Mouse (Mus musculus) limb, embryonic 11.5 days (tissue): ENCODE data around the gene Fuk. TPM values are rescaled to one million over a fixed set of nuclear protein-coding genes. Genes with fewer than 3 reads are reported as not detected.

Experiments used
- ATAC-seq: fragments of 200-750 bp; cut with Nextera tagmentation; 2 replicates; pipeline ENCODE4 v1.8.0; 2017; ENCODE audit warnings: low read depth; ENCODE audit not compliant: insufficient number of reproducible peaks, low FRiP score, low TSS enrichment
- DNase-seq: peaks from one replicate; pipeline ENCODE4 v3.0.0-alpha.2; 2015; ENCODE audit warnings: low spot score
- H3K27ac ChIP-seq: fragments of 300-500 bp; sonication (generic); replicated peaks from 2 replicates; pipeline ENCODE4 v1.5.1; 2014; ENCODE audit warnings: low read depth, mild to moderate bottlenecking, low read length
- H3K27me3 ChIP-seq: fragments of 300-500 bp; sonication (generic); 2 replicates; pipeline ENCODE4 v1.6.1; 2014; ENCODE audit warnings: mild to moderate bottlenecking, low read length, mixed read lengths; ENCODE audit not compliant: control insufficient read depth, insufficient read depth
- H3K36me3 ChIP-seq: fragments of 300-500 bp; sonication (generic); 2 replicates; pipeline ENCODE4 v1.6.1; 2014; ENCODE audit warnings: mild to moderate bottlenecking, low read length, moderate library complexity, mixed read lengths; ENCODE audit not compliant: control insufficient read depth, insufficient read depth
- H3K4me1 ChIP-seq: fragments of 300-500 bp; sonication (generic); 2 replicates; pipeline ENCODE4 v1.6.1; 2014; ENCODE audit warnings: low read length, mixed read lengths; ENCODE audit not compliant: control insufficient read depth, insufficient read depth
- H3K4me2 ChIP-seq: fragments of 300-500 bp; sonication (generic); 2 replicates; pipeline ENCODE4 v1.6.1; 2014; ENCODE audit warnings: low read depth, mild to moderate bottlenecking, moderate library complexity; ENCODE audit not compliant: severe bottlenecking
- H3K4me3 ChIP-seq: fragments of 300-500 bp; sonication (generic); 2 replicates; pipeline ENCODE4 v1.5.1; 2014; ENCODE audit warnings: low read depth, low read length
- H3K9ac ChIP-seq: fragments of 300-500 bp; sonication (generic); 2 replicates; pipeline ENCODE4 v1.6.1; 2014; ENCODE audit warnings: mild to moderate bottlenecking, low read length
- H3K9me3 ChIP-seq: fragments of 300-500 bp; sonication (generic); 2 replicates; pipeline ENCODE4 v1.6.1; 2016; ENCODE audit warnings: low read length; ENCODE audit not compliant: control insufficient read depth
- WGBS: fragments of 180-500 bp; shearing (Covaris S2); extraction: QIAGEN DNeasy Blood & Tissue Kit; methylation state at CpG from one replicate; pipeline ENCODE4 v1.1.7; 2014; 5-methylcytosine and 5-hydroxymethylcytosine counted together
- polyA plus RNA-seq: library from polyadenylated mRNA; unstranded; fragments of >200 nt; fragmentation: Nextera tagmentation; extraction: Ambion mirVana; gene quantifications from 2 replicates; pipeline ENCODE4 v1.2.1, GENCODE M21; 2014

Fuk gene
- polyA plus RNA-seq, 1 experiment from 2014 or later, result 10.7 TPM

- DNase-seq (no peak), ATAC-seq (no peak)
- Histone ChIP-seq H3K9ac (no peak overlapping the region), H3K27ac (no peak overlapping the region), H3K27me3 (no peaks in the 10 kb centered on the region), H3K36me3 (peaks cover 24% of the 10 kb centered on the region), H3K4me1 (peaks cover 6% of the 10 kb centered on the region), H3K9me3 (no peaks in the 10 kb centered on the region), H3K4me3 (no peak overlapping the region), H3K4me2 (no peak overlapping the region)
- 93% methylated on average over 10 of the region's 10 CpGs for WGBS
Measured at GRCm38 (mm10) chr8:110851186-110851585, 51.1 kb downstream of the Fuk start.

GRCm38 (mm10) chr8:110847645-110848495 is 54.4 kb downstream of the Fuk start:
- DNase-seq (no peak), ATAC-seq (no peak)
- peak overlapping the region; percentile 96 for H3K4me3 ChIP-seq
- H3K27ac ChIP-seq, result no peak overlapping the region
- peaks cover 20% of the 10 kb centered on the region for H3K36me3 ChIP-seq
- H3K4me1 ChIP-seq, result peaks cover 6% of the 10 kb centered on the region
- H3K9me3 ChIP-seq, result no peaks in the 10 kb centered on the region
- H3K27me3 ChIP-seq, result no peaks in the 10 kb centered on the region
- peak overlapping the region; percentile 51 for H3K4me2 ChIP-seq
- 64% methylated on average over 14 of the region's 14 CpGs for WGBS
- H3K9ac ChIP-seq, result peak overlapping the region; percentile 13; the same call in 1 of the 2 replicates

GRCm38 (mm10) chr8:110847171-110847549 is 55.1 kb downstream of the Fuk start:
- ATAC-seq, result no peak
- DNase-seq, result no peak
- H3K9me3 ChIP-seq, result no peaks in the 10 kb centered on the region
- peak overlapping the region; percentile 97 for H3K9ac ChIP-seq
- 2% methylated on average over 13 of the region's 13 CpGs for WGBS
- H3K4me2 ChIP-seq, result peak overlapping the region; percentile 51
- peaks cover 23% of the 10 kb centered on the region for H3K36me3 ChIP-seq
- no peaks in the 10 kb centered on the region for H3K27me3 ChIP-seq
- peaks cover 6% of the 10 kb centered on the region for H3K4me1 ChIP-seq
- peak overlapping the region; percentile 75; the same call in 1 of the 2 replicates for H3K27ac ChIP-seq
- H3K4me3 ChIP-seq, result peak overlapping the region; percentile 96

- H3K27ac ChIP-seq, result peak within 1 kb of the TSS; percentile 75
- WGBS, result under 1% methylated on average over 53 of the region's 53 CpGs
- peaks cover 24% of the 10 kb centered on the region for H3K36me3 ChIP-seq
- no peaks in the 10 kb centered on the region for H3K9me3 ChIP-seq
- ATAC-seq, result peak; percentile 83
- H3K27me3 ChIP-seq, result no peaks in the 10 kb centered on the region
- H3K9ac ChIP-seq, result peak within 1 kb of the TSS; percentile 97
- peaks cover 6% of the 10 kb centered on the region for H3K4me1 ChIP-seq
- H3K4me2 ChIP-seq, result peak within 1 kb of the TSS; percentile 84
- peak within 1 kb of the TSS; percentile 96 for H3K4me3 ChIP-seq
- peak; percentile 88 for DNase-seq
Measured at GRCm38 (mm10) chr8:110846405-110847170, 55.7 kb downstream of the Fuk start, which contains the start of the genes Cog4 and Sf3b3. Gene Cog4 (plus strand): TSS chr8:110846600. Gene Sf3b3 (minus strand): TSS chr8:110846787.

- no peaks in the 10 kb centered on the region for H3K9me3 ChIP-seq
- H3K4me2 ChIP-seq, result peak overlapping the region; percentile 84
- peaks cover 6% of the 10 kb centered on the region for H3K4me1 ChIP-seq
- H3K27me3 ChIP-seq, result no peaks in the 10 kb centered on the region
- peak; percentile 25 for DNase-seq
- WGBS, result 10% methylated on average over 17 of the region's 17 CpGs
- peak overlapping the region; percentile 75 for H3K27ac ChIP-seq
- peak overlapping the region; percentile 96 for H3K4me3 ChIP-seq
- ATAC-seq, result no peak
- H3K9ac ChIP-seq, result peak overlapping the region; percentile 97
- peaks cover 24% of the 10 kb centered on the region for H3K36me3 ChIP-seq
Measured at GRCm38 (mm10) chr8:110845821-110846404, 56.4 kb downstream of the Fuk start.

GRCm38 (mm10) chr8:110844941-110845340 is 57.3 kb downstream of the Fuk start:
- DNase-seq, result no peak
- Histone ChIP-seq H3K4me2 (no peak overlapping the region), H3K4me1 (peaks cover 6% of the 10 kb centered on the region), H3K36me3 (peaks cover 25% of the 10 kb centered on the region), H3K27ac (no peak overlapping the region), H3K27me3 (no peaks in the 10 kb centered on the region), H3K9ac (no peak overlapping the region), H3K9me3 (no peaks in the 10 kb centered on the region), H3K4me3 (no peak overlapping the region)
- no peak for ATAC-seq
- 83% methylated on average over 3 of the region's 3 CpGs for WGBS

- Histone ChIP-seq H3K27ac (no peak overlapping the region), H3K36me3 (peaks cover 34% of the 10 kb centered on the region), H3K27me3 (no peaks in the 10 kb centered on the region), H3K4me3 (no peak overlapping the region), H3K4me2 (no peak overlapping the region), H3K9me3 (no peaks in the 10 kb centered on the region), H3K4me1 (peaks cover 6% of the 10 kb centered on the region), H3K9ac (no peak overlapping the region)
- 79% methylated on average over 5 of the region's 5 CpGs for WGBS
- no peak for DNase-seq
- no peak for ATAC-seq
Measured at GRCm38 (mm10) chr8:110843207-110843606, 59.1 kb downstream of the Fuk start.

- Histone ChIP-seq H3K9me3 (no peaks in the 10 kb centered on the region), H3K27ac (no peak overlapping the region), H3K27me3 (no peaks in the 10 kb centered on the region), H3K4me2 (no peak overlapping the region), H3K9ac (no peak overlapping the region), H3K4me1 (no peaks in the 10 kb centered on the region; the same call in 1 of the 2 replicates), H3K36me3 (peaks cover 40% of the 10 kb centered on the region), H3K4me3 (no peak overlapping the region)
- WGBS, result 93% methylated on average over 3 of the region's 3 CpGs
- ATAC-seq (no peak), DNase-seq (no peak)
Measured at GRCm38 (mm10) chr8:110842012-110842574, 60.2 kb downstream of the Fuk start.
